Mouse (Mus musculus) midbrain, embryonic 11.5 days (tissue): Measurements from ENCODE around the gene Agtrap. TPM values are rescaled to one million over a fixed set of nuclear protein-coding genes. Genes with fewer than 3 reads are reported as not detected.
A peak's percentile ranks its signal among the peaks of the same experiment; 100 is the strongest.

Experiments
- ATAC-seq: fragments of 200-750 bp; cut with Nextera tagmentation; 2 replicates; pipeline ENCODE4 v1.8.0; 2017; ENCODE audit warnings: moderate TSS enrichment, moderate library complexity; ENCODE audit not compliant: low FRiP score
- DNase-seq: peaks from one replicate; pipeline ENCODE4 v3.0.0; 2015; ENCODE audit warnings: low spot score; ENCODE audit errors: missing footprints
- H3K27ac ChIP-seq: fragments of 300-500 bp; sonication (generic); 2 replicates; pipeline ENCODE4 v1.5.1; 2014; ENCODE audit warnings: low read depth, low read length
- H3K27me3 ChIP-seq: fragments of 300-500 bp; sonication (generic); 2 replicates; pipeline ENCODE4 v1.6.1; 2014; ENCODE audit warnings: mild to moderate bottlenecking, low read length, moderate library complexity, mixed read lengths; ENCODE audit not compliant: control insufficient read depth, insufficient read depth
- H3K36me3 ChIP-seq: fragments of 300-500 bp; sonication (generic); 2 replicates; pipeline ENCODE4 v1.6.1; 2014; ENCODE audit warnings: mild to moderate bottlenecking, low read length, moderate library complexity, mixed read lengths; ENCODE audit not compliant: control insufficient read depth, insufficient read depth
- H3K4me1 ChIP-seq: fragments of 300-500 bp; sonication (generic); 2 replicates; pipeline ENCODE4 v1.6.1; 2014; ENCODE audit warnings: low read length; ENCODE audit not compliant: control insufficient read depth, insufficient read depth
- H3K4me2 ChIP-seq: fragments of 300-500 bp; sonication (generic); 2 replicates; pipeline ENCODE4 v1.6.1; 2014; ENCODE audit warnings: mild to moderate bottlenecking, moderate library complexity
- H3K4me3 ChIP-seq: fragments of 300-500 bp; sonication (generic); 2 replicates; pipeline ENCODE4 v1.5.1; 2014; ENCODE audit warnings: low read depth, low read length
- H3K9ac ChIP-seq: fragments of 300-500 bp; sonication (generic); 2 replicates; pipeline ENCODE4 v1.6.1; 2014; ENCODE audit warnings: low read length
- H3K9me3 ChIP-seq: fragments of 300-500 bp; sonication (generic); 2 replicates; pipeline ENCODE4 v1.6.1; 2016; ENCODE audit warnings: low read length; ENCODE audit not compliant: control insufficient read depth
- whole genome bisulfite sequencing: fragments of 180-500 bp; shearing (Covaris S2); extraction: QIAGEN DNeasy Blood & Tissue Kit; methylation state at CpG from one replicate; pipeline ENCODE4 v1.1.7; 2014; 5-methylcytosine and 5-hydroxymethylcytosine counted together
- polyA plus RNA-seq: library from polyadenylated mRNA; unstranded; fragments of >200 nt; fragmentation: Nextera tagmentation; extraction: Ambion mirVana; gene quantifications from 2 replicates; pipeline ENCODE4 v1.2.1, GENCODE M21; 2014

The Agtrap gene
- polyA plus RNA-seq, 1 experiment from 2014 or later: 11.7 TPM

GRCm38 (mm10) chr4:148058993-148059392, 28.8 kb downstream of the Agtrap start:
- Histone ChIP-seq H3K27me3 (no peaks in the 10 kb centered on the region), H3K9ac (no peak overlapping the region), H3K9me3 (no peaks in the 10 kb centered on the region), H3K27ac (no peak overlapping the region), H3K4me3 (no peak overlapping the region), H3K36me3 (peaks cover 20% of the 10 kb centered on the region), H3K4me2 (no peak overlapping the region), H3K4me1 (no peaks in the 10 kb centered on the region)
- WGBS: 93% methylated on average over 6 of the region's 6 CpGs
- no peak for DNase-seq
- no peak for ATAC-seq

GRCm38 (mm10) chr4:148058218-148058819, 29.5 kb downstream of the Agtrap start:
- Histone ChIP-seq H3K4me3 (no peak overlapping the region), H3K36me3 (peaks cover 24% of the 10 kb centered on the region), H3K27me3 (no peaks in the 10 kb centered on the region), H3K4me2 (no peak overlapping the region), H3K27ac (no peak overlapping the region), H3K9me3 (no peaks in the 10 kb centered on the region), H3K9ac (no peak overlapping the region), H3K4me1 (no peaks in the 10 kb centered on the region)
- 91% methylated on average over 9 of the region's 9 CpGs for WGBS
- ATAC-seq: no peak
- DNase-seq: no peak

- H3K27ac ChIP-seq: no peak overlapping the region
- no peak overlapping the region for H3K4me2 ChIP-seq
- H3K27me3 ChIP-seq: no peaks in the 10 kb centered on the region
- DNase-seq (peak; percentile 72), ATAC-seq (no peak)
- no peak overlapping the region for H3K4me3 ChIP-seq
- no peak overlapping the region for H3K9ac ChIP-seq
- H3K9me3 ChIP-seq: no peaks in the 10 kb centered on the region
- no peaks in the 10 kb centered on the region for H3K4me1 ChIP-seq
- WGBS: 67% methylated on average over 5 of the region's 5 CpGs
- peaks cover 27% of the 10 kb centered on the region for H3K36me3 ChIP-seq
These were observed 30.1 kb downstream of the Agtrap start for GRCm38 (mm10) chr4:148057661-148058209.

GRCm38 (mm10) chr4:148056801-148057200, 31.0 kb downstream of the Agtrap start:
- Histone ChIP-seq H3K27me3 (no peaks in the 10 kb centered on the region), H3K9ac (no peak overlapping the region), H3K4me1 (no peaks in the 10 kb centered on the region), H3K9me3 (no peaks in the 10 kb centered on the region), H3K36me3 (peaks cover 31% of the 10 kb centered on the region), H3K27ac (no peak overlapping the region), H3K4me2 (no peak overlapping the region), H3K4me3 (no peak overlapping the region)
- DNase-seq (no peak), ATAC-seq (no peak)
- 89% methylated on average over 4 of the region's 4 CpGs for WGBS

GRCm38 (mm10) chr4:148056246-148056645, 31.6 kb downstream of the Agtrap start:
- no peak for ATAC-seq
- Histone ChIP-seq H3K27me3 (no peaks in the 10 kb centered on the region), H3K4me3 (no peak overlapping the region), H3K4me2 (no peak overlapping the region), H3K9ac (no peak overlapping the region), H3K27ac (no peak overlapping the region), H3K9me3 (no peaks in the 10 kb centered on the region), H3K4me1 (no peaks in the 10 kb centered on the region), H3K36me3 (peaks cover 34% of the 10 kb centered on the region)
- DNase-seq: peak; percentile 23
- WGBS: 90% methylated on average over 7 of the region's 7 CpGs

- ATAC-seq: no peak
- Histone ChIP-seq H3K4me2 (no peak overlapping the region), H3K4me3 (no peak overlapping the region), H3K4me1 (no peaks in the 10 kb centered on the region), H3K9me3 (no peaks in the 10 kb centered on the region), H3K27me3 (no peaks in the 10 kb centered on the region), H3K9ac (no peak overlapping the region), H3K27ac (no peak overlapping the region), H3K36me3 (peaks cover 34% of the 10 kb centered on the region)
- WGBS: 93% methylated on average over 21 of the region's 21 CpGs
- DNase-seq: peak; percentile 56
These were observed 32.7 kb downstream of the Agtrap start for GRCm38 (mm10) chr4:148054961-148055695.

GRCm38 (mm10) chr4:148053417-148053920, 34.4 kb downstream of the Agtrap start:
- ATAC-seq (no peak), DNase-seq (peak; percentile 59)
- H3K4me3 ChIP-seq: no peak overlapping the region
- WGBS: 91% methylated on average over 12 of the region's 12 CpGs
- no peaks in the 10 kb centered on the region for H3K4me1 ChIP-seq
- H3K4me2 ChIP-seq: no peak overlapping the region
- no peaks in the 10 kb centered on the region for H3K27me3 ChIP-seq
- H3K27ac ChIP-seq: no peak overlapping the region
- no peak overlapping the region for H3K9ac ChIP-seq
- H3K9me3 ChIP-seq: no peaks in the 10 kb centered on the region
- peaks cover 38% of the 10 kb centered on the region for H3K36me3 ChIP-seq

- DNase-seq: peak; percentile 45
- no peak overlapping the region for H3K9ac ChIP-seq
- H3K27ac ChIP-seq: no peak overlapping the region
- peaks cover 39% of the 10 kb centered on the region for H3K36me3 ChIP-seq
- WGBS: 81% methylated on average over 2 of the region's 2 CpGs
- H3K9me3 ChIP-seq: no peaks in the 10 kb centered on the region
- no peak overlapping the region for H3K4me2 ChIP-seq
- ATAC-seq: no peak
- H3K4me3 ChIP-seq: no peak overlapping the region
- no peaks in the 10 kb centered on the region for H3K27me3 ChIP-seq
- H3K4me1 ChIP-seq: no peaks in the 10 kb centered on the region
These were observed 34.9 kb downstream of the Agtrap start for GRCm38 (mm10) chr4:148052976-148053375.

- H3K36me3 ChIP-seq: peaks cover 41% of the 10 kb centered on the region
- H3K4me3 ChIP-seq: no peak overlapping the region
- no peaks in the 10 kb centered on the region for H3K27me3 ChIP-seq
- no peak overlapping the region for H3K4me2 ChIP-seq
- no peak overlapping the region for H3K9ac ChIP-seq
- no peak for ATAC-seq
- no peak overlapping the region for H3K27ac ChIP-seq
- peak; percentile 77 for DNase-seq
- no peaks in the 10 kb centered on the region for H3K4me1 ChIP-seq
- no peaks in the 10 kb centered on the region for H3K9me3 ChIP-seq
- WGBS: 85% methylated on average over 11 of the region's 11 CpGs
These were observed 35.9 kb downstream of the Agtrap start for GRCm38 (mm10) chr4:148051886-148052285.
